Mouse (Mus musculus) midbrain, embryonic 16.5 days (tissue): ENCODE data around the gene Socs7. TPM values are rescaled to one million over a fixed set of nuclear protein-coding genes. Genes with fewer than 3 reads are reported as not detected.

Experiments used
- ATAC-seq: fragments of 200-750 bp; cut with Nextera tagmentation; 2 replicates; pipeline ENCODE4 v1.8.0; 2017; ENCODE audit warnings: moderate TSS enrichment
- H3K27ac ChIP-seq: fragments of 300-500 bp; sonication (generic); 2 replicates; pipeline ENCODE4 v1.5.1; 2014; ENCODE audit warnings: mild to moderate bottlenecking, low read length, mixed read lengths
- H3K27me3 ChIP-seq: fragments of 300-500 bp; sonication (generic); 2 replicates; pipeline ENCODE4 v1.6.1; 2014; ENCODE audit warnings: low read depth, low read length, mixed read lengths; ENCODE audit not compliant: control insufficient read depth, insufficient read depth
- H3K36me3 ChIP-seq: fragments of 300-500 bp; sonication (generic); 2 replicates; pipeline ENCODE4 v1.6.1; 2014; ENCODE audit warnings: mild to moderate bottlenecking, low read length, moderate library complexity, mixed read lengths; ENCODE audit not compliant: control insufficient read depth, insufficient read depth
- H3K4me1 ChIP-seq: fragments of 300-500 bp; sonication (generic); 2 replicates; pipeline ENCODE4 v1.6.1; 2014; ENCODE audit warnings: mild to moderate bottlenecking, low read length, mixed read lengths; ENCODE audit not compliant: control insufficient read depth, insufficient read depth
- H3K4me2 ChIP-seq: fragments of 300-500 bp; sonication (generic); 2 replicates; pipeline ENCODE4 v1.6.1; 2014; ENCODE audit warnings: mild to moderate bottlenecking, low read length, mixed read lengths
- H3K4me3 ChIP-seq: fragments of 300-500 bp; sonication (generic); 2 replicates; pipeline ENCODE4 v1.5.1; 2014; ENCODE audit warnings: low read depth, mild to moderate bottlenecking, low read length, moderate library complexity, mixed read lengths
- H3K9ac ChIP-seq: fragments of 300-500 bp; sonication (generic); 2 replicates; pipeline ENCODE4 v1.6.1; 2014; ENCODE audit warnings: low read depth, low read length, mixed read lengths
- H3K9me3 ChIP-seq: fragments of 300-500 bp; sonication (generic); replicated peaks from 2 replicates; pipeline ENCODE4 v1.6.1; 2014; ENCODE audit warnings: mild to moderate bottlenecking, low read length, mixed read lengths; ENCODE audit not compliant: control insufficient read depth, poor library complexity, severe bottlenecking
- WGBS: fragments of 180-500 bp; shearing (Covaris S2); extraction: QIAGEN DNeasy Blood & Tissue Kit; methylation state at CpG from one replicate; pipeline ENCODE4 v1.1.7; 2014; 5-methylcytosine and 5-hydroxymethylcytosine counted together
- polyA plus RNA-seq: library from polyadenylated mRNA; unstranded; fragments of >200 nt; fragmentation: Nextera tagmentation; extraction: Ambion mirVana; gene quantifications from 2 replicates; pipeline ENCODE4 v1.2.1, GENCODE M21; 2015

Gene Socs7
- polyA plus RNA-seq, 1 experiment from 2014 or later, result 8.5 TPM

- Histone ChIP-seq H3K4me3 (peak overlapping the region; percentile 37), H3K4me2 (peak overlapping the region; percentile 52), H3K4me1 (peaks cover 8% of the 10 kb centered on the region), H3K27ac (peak overlapping the region; percentile 22; the same call in 1 of the 2 replicates), H3K9me3 (no peaks in the 10 kb centered on the region), H3K27me3 (peaks cover 2% of the 10 kb centered on the region; the same call in 1 of the 2 replicates), H3K36me3 (no peaks in the 10 kb centered on the region), H3K9ac (peak overlapping the region; percentile 53)
- ATAC-seq, result 0 out of 2 replicates have a peak, but pooled peaks have one; percentile 15
- 3% methylated on average over 43 of the region's 49 CpGs for WGBS
These were observed 53.6 kb downstream of the Socs7 start for GRCm38 (mm10) chr11:97415712-97416636.

DNA sequence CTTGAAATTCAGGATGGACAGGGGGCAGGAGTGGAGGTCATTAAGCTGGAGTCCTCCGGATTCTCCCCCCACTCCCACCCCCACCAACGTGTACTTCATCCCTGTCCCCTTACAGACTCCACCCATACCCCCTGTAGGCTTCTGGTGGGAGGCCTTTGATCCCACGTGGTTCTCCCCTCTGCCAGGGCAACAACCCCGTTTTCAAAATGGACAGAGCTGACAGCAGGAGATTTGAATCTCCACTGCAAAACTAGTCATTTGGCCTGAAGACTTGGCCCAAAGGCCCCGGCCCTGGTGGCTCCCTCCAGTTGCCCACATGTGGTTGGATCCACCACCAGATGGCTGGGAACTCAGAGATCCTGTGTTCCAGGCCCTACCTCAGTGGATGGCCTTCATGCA is 54.3 kb downstream of the Socs7 start:
- Histone ChIP-seq H3K9me3 (no peaks in the 10 kb centered on the region), H3K4me3 (no peak overlapping the region), H3K9ac (no peak overlapping the region), H3K27me3 (peaks cover 2% of the 10 kb centered on the region; the same call in 1 of the 2 replicates), H3K4me1 (peaks cover 8% of the 10 kb centered on the region), H3K36me3 (no peaks in the 10 kb centered on the region), H3K4me2 (no peak overlapping the region), H3K27ac (no peak overlapping the region)
- WGBS, result 10% methylated on average over 5 of the region's 5 CpGs
- no peak for ATAC-seq

GRCm38 (mm10) chr11:97418834-97419539 is 56.6 kb downstream of the Socs7 start:
- 63% methylated on average over 14 of the region's 14 CpGs for WGBS
- Histone ChIP-seq H3K36me3 (no peaks in the 10 kb centered on the region), H3K9ac (no peak overlapping the region; the same call in 1 of the 2 replicates), H3K27ac (no peak overlapping the region), H3K4me1 (peaks cover 8% of the 10 kb centered on the region), H3K9me3 (no peaks in the 10 kb centered on the region), H3K4me3 (no peak overlapping the region), H3K4me2 (no peak overlapping the region), H3K27me3 (peaks cover 2% of the 10 kb centered on the region; the same call in 1 of the 2 replicates)
- no peak for ATAC-seq

GRCm38 (mm10) chr11:97419540-97419900 is 57.2 kb downstream of the Socs7 start:
- Histone ChIP-seq H3K9me3 (no peaks in the 10 kb centered on the region), H3K9ac (peak overlapping the region; percentile 16; the same call in 1 of the 2 replicates), H3K27ac (no peak overlapping the region), H3K4me3 (no peak overlapping the region), H3K4me2 (no peak overlapping the region), H3K4me1 (peaks cover 8% of the 10 kb centered on the region), H3K36me3 (no peaks in the 10 kb centered on the region), H3K27me3 (peaks cover 2% of the 10 kb centered on the region; the same call in 1 of the 2 replicates)
- WGBS, result 77% methylated on average over 5 of the region's 5 CpGs
- no peak for ATAC-seq

- H3K27me3 ChIP-seq, result no peaks in the 10 kb centered on the region
- no peak overlapping the region for H3K9ac ChIP-seq
- no peak for ATAC-seq
- no peak overlapping the region for H3K4me3 ChIP-seq
- no peak overlapping the region for H3K4me2 ChIP-seq
- H3K27ac ChIP-seq, result 0 out of 2 replicates have a peak overlapping the region, but pooled peaks have one; percentile 34
- no peaks in the 10 kb centered on the region for H3K36me3 ChIP-seq
- no peaks in the 10 kb centered on the region for H3K9me3 ChIP-seq
- 41% methylated on average over 4 of the region's 4 CpGs for WGBS
- peaks cover 3% of the 10 kb centered on the region; the same call in 1 of the 2 replicates for H3K4me1 ChIP-seq
These were observed 60.2 kb downstream of the Socs7 start for GRCm38 (mm10) chr11:97422507-97422906.

GRCm38 (mm10) chr11:97424092-97424692 is 61.8 kb downstream of the Socs7 start:
- Histone ChIP-seq H3K27ac (no peak overlapping the region), H3K4me2 (no peak overlapping the region), H3K36me3 (no peaks in the 10 kb centered on the region), H3K9ac (no peak overlapping the region), H3K9me3 (no peaks in the 10 kb centered on the region), H3K4me3 (no peak overlapping the region), H3K4me1 (peaks cover 13% of the 10 kb centered on the region), H3K27me3 (no peaks in the 10 kb centered on the region)
- 63% methylated on average over 5 of the region's 5 CpGs for WGBS
- ATAC-seq, result no peak

- 63% methylated on average over 3 of the region's 3 CpGs for WGBS
- Histone ChIP-seq H3K9me3 (no peaks in the 10 kb centered on the region), H3K27me3 (no peaks in the 10 kb centered on the region), H3K4me2 (no peak overlapping the region), H3K9ac (no peak overlapping the region), H3K4me1 (peaks cover 13% of the 10 kb centered on the region), H3K36me3 (no peaks in the 10 kb centered on the region), H3K4me3 (no peak overlapping the region), H3K27ac (no peak overlapping the region)
- no peak for ATAC-seq
These were observed 62.5 kb downstream of the Socs7 start for GRCm38 (mm10) chr11:97424802-97425201.

- no peaks in the 10 kb centered on the region for H3K9me3 ChIP-seq
- peak overlapping the region; percentile 75 for H3K4me2 ChIP-seq
- ATAC-seq, result peak; percentile 77
- peaks cover 13% of the 10 kb centered on the region for H3K4me1 ChIP-seq
- 1% methylated on average over 32 of the region's 32 CpGs for WGBS
- peak overlapping the region; percentile 53 for H3K9ac ChIP-seq
- peak overlapping the region; percentile 1; the same call in 1 of the 2 replicates for H3K27ac ChIP-seq
- H3K27me3 ChIP-seq, result no peaks in the 10 kb centered on the region
- no peaks in the 10 kb centered on the region for H3K36me3 ChIP-seq
- peak overlapping the region; percentile 35 for H3K4me3 ChIP-seq
These were observed 65.7 kb downstream of the Socs7 start for GRCm38 (mm10) chr11:97427794-97428725.
